Mouse (Mus musculus) granulocyte monocyte progenitor cell, adult 5-6 weeks (primary cell): ENCODE results near the gene Bean1. TPM values are rescaled to one million over a fixed set of nuclear protein-coding genes. Genes with fewer than 3 reads are reported as not detected.
A peak's percentile ranks its signal among the peaks of the same experiment; 100 is the strongest.
"Not testable (repeated sequence)": the region's sequence is repeated elsewhere in the genome, so short reads cannot be mapped to it uniquely, and the experiment has no call there.

Experiments
- ATAC-seq: replicated peaks from 2 replicates; pipeline ENCODE4 v1.8.0; 2016; ENCODE audit warnings: mild to moderate bottlenecking, moderate TSS enrichment, inconsistent platforms; ENCODE audit not compliant: poor library complexity, severe bottlenecking
- total RNA-seq, 2 experiments: library from RNA; stranded (forward) in 1 of 2; stranded (reverse) in 1 of 2; fragments of 200-712, 200-1000 nt in 1 of 2; fragments of >200 nt in 1 of 2; fragmentation: Nextera tagmentation in 1 of 2; gene quantifications; 2 replicates each; pipeline ENCODE4 v1.2.3; 2014 to 2017

The Bean1 gene
- total RNA-seq, 2 experiments from 2014 or later: not detected

DNA sequence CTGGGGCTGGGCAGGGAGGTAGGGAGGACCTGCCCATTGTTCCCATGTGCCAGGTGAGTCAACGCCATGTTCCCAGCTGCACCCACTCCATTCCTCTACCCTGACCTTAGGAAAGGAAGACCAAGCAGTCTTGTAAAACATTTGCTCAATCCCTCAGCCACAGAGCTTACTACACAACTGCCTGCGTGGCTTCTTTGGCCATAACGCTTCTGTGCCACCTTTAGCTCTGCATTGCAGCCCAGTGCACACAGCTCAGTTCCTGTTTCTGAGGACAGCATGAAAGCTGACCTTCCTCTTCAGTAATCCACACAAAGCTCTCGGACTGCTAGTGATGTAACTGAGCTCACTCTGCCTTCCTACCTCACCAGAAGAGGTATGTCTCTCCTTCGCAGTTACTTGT lies 62.7 kb downstream of the Bean1 start:
- ATAC-seq: peak; percentile 95

DNA sequence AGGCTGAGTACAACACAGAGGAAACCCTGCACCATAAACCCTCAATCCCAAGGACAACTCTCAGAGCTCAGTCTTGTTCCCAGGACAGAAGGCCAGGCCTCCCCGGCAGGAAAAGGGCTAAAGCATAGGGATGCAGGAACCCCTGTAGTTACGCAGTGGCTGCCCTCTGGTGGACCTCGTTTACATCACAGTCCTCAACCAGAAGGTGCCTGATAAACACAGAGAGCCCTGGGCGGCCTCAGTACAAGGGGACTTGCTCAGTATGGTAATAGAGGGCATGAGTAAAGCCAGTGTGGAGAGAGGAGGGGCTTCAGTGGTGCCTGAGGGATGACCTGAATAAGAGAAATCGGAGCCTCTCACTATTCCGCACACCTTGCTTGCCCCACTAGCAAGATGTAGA lies 64.3 kb downstream of the Bean1 start:
- no peak for ATAC-seq

DNA sequence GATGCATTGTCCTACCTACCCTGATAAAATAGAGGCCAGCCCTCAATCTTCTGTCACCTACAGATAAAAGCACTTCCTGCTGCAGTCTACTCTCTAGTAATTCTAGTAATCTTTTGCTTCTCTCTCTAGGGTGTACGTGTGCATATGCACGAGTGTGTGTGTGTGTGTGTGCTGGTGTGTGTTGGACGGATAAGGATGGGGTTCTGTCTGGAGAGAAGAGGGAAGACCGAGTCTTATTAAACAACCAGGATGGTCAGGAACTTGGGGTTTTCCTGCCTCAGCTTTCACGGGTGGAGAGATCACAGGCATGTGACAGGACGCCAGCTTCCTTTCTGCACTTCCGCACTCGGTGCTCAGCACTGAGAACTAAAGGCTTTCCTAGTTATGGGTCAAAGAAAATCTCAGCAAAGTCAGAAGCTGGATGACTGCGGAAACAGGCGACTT lies 69.2 kb downstream of the Bean1 start:
- ATAC-seq: peak; percentile 74

DNA sequence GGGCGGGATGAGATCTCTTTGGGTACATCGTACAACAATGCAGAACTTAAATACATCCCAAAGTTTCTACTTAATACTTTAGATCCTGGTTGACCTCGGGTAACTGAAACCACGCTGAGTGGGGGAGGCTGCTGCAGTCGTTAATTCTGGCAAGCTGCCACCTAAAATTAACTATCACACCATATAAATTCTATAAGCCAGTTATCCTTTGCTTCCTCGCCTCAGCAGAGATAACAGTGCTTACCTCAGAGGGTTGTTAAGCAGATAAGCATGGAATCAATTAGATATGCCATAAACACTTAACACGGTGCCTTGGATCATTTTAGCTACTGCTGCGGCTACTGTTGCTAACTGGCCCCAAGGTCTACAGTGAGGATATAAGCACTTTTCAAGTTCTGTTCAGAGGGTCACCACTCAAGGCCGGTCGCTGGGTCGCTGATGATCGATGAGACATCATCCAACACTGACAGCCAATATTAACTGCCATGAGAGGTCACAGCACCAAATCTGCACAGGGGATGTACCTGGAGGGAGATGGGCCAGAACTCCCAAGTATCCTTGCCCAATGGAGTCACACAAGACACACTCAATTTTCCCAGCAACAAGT lies 71.9 kb downstream of the Bean1 start:
- no peak for ATAC-seq

DNA sequence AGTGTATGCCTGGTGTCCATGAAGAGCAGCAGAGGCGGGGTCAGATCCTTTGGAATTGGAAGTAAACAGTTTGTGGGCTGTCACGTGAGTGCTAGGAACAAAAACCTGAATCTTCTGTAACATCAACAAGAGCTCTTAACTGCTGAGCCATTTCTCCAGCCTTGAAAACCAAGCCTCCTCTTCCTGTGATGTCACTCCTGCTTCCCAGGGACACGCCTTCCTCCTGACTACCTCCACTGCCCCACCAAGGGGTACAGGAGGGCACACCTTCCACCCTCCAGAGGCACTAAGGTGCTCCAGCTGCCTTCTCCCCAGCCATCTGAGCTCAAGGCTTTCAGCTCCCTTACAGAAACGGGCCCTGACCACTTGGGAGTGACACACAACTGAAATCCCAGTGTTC lies 76.4 kb downstream of the Bean1 start:
- no peak for ATAC-seq

DNA sequence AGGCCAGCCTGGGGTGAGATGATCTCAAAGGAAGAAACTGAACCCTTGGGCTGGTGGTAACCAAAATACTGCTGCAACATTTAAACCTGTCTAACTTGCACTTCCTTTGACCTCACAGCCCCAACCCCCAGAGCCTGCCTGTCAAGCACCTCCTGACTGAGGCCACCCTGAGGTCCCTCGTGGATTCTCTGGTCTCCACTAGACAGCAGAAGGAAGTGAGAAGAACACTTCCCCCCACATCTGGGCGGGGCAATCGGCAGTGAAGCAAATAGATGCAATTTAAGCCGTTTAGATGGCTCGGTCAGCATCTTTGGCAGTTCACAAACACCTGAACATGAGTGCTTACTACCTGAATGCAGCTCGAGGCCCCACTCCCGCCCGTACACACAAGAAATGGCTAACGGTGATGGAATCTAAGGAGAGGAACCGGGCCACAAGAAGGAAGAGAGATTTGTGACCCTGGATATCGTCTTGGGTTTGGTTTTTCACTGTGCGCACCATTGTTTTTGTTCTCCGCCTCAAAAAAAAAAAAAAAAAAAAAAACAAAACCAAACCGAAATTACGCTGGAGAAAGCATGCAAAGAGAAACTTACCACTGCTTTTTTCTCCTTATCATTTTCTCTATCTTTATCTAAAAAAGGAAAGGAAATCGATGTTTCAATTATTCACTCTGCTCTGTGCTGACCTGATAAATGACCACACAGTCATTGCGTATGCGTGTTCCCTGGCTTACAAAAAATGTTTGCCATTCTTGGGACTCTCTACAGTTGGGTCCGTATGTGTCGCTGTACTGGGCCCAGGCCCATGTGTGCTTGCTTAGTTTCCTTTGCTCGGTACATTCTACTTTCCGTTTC lies 77.0 kb downstream of the Bean1 start:
- ATAC-seq: peak; percentile 64

DNA sequence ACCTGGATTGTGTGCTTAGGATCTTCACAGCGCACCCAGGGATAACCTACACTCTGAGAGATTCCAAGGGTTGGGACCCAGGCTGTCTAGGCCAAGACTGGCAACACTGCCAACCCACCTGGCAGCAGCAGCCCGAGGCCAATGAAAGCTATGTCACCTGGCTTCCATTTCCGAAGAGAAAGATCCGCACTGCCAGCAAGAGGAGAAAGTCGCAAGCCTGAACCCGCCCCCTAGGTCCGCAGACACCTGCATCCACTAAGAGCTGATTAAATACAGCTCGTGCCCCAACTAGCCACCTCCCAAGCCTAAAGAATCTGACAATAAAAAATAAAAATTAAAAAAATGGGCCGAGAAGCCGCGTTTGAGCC lies 77.7 kb downstream of the Bean1 start:
- no peak for ATAC-seq

DNA sequence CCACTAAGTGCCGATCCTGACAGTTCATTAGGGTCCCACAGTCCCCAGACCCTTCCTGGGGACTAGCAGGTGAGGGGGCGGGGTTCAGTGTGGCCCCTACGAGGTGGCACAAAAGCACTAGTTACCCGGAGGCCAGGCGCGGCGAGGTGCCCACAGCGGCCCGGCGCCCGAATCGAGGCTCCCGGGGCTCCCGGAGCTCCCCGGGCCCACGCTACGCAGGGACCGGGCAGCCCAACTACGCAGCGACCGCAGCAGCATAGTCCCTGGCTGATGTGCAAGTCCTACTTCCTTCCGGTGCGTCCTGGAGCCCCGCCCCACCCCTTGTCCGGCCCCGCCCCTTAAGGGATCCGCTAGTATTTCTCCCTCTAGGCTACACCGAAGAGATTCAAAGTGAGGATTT lies 78.0 kb downstream of the Bean1 start, which contains the start of gene Tk2:
TSS of gene Tk2 (minus strand) at position 283 of the 400 bp plus-strand sequence.
- ATAC-seq: peak; percentile 65

DNA sequence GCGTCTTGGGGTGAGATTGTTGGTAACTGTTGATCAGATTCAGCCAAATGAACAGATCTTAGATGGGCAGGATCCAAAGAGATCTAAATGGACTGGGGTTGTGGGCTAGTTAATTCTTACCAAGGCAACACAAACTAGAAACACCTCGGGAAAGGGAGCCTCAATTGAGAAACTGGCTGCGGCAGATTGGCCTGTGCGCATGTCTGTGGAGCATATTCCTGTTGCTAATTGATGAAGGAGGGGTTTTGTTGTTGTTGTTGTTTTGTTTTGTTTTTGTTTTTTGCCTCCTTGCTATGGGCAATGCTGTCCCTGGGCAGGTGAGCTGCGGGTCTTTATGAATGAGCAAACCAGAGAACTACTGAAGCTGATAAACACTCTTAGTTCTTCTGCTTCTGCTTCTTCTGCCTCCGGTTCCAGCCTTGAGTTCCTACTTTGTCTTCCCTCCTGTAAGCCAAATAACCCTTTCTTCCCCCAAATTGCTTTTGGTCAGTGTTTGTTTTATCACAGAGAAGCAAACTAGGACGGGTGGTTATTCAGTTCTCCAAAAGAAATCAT lies 79.3 kb downstream of the Bean1 start:
- no peak for ATAC-seq

DNA sequence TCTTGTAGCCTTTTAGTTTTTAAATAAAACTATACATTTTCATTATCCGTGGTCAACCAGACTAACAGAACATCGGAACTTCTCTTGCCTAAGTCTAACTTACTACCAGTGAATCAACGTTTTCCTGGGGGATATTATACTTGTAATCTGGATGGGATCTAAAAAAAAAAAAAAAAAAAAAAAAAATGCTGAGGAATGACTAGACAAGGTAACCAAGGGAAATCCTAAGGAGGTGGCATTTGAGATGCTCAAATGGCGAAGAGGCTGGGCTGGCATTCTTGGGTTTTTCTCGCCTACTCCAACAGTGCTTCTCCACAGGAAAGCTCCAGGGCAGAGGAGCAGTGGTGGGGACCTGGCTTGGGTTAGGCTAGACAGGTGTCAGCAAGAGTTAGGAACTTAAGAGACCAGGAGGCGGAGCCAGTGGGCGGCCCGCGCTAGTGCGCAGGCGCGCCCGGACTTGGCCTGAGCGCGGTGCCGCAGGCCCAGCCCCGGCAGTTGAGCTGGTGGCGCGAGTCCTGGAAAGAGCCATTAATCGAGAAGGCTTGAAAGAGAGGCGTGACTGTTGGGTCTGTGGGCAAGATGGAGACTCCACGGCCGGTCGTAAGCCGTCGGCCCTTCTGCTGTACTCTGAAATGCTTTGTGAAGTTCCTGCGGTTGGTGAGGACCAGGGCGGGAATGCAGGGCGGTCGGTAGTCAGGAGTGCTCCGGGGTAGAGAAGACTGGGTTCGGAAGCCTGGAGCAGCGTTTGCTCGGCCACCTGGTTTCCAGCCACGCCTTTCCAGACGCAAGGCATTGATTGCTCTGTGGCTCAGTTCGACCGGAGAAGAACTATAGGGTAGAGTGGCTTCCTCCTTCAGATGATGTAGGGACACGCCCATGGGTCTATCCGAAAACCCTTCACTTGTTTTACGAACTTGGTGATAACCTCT lies 80.5 kb downstream of the Bean1 start, which contains the start of gene Cklf:
TSS of gene Cklf (plus strand) at position 423 of the 929 bp plus-strand sequence.
- ATAC-seq: peak; percentile 47

DNA sequence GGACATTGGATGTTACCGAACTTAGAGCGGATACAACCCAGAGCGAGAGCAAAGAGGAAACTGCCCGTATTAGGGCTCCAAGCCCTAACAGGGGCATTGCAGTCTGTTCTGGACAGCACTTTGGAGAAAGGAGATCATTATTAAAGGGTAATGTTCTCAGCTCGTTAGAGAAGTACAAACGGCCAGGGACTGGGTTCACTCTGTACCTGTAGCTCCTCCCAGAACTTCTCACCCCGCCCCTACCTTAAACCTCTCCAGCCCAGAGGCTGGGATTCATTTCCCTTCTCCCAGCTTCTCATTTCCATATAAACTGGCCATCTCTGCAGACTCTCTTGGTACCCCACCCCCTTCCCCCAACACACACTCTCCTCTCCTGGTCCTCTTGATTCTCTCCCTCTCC lies 81.2 kb downstream of the Bean1 start:
- no peak for ATAC-seq

DNA sequence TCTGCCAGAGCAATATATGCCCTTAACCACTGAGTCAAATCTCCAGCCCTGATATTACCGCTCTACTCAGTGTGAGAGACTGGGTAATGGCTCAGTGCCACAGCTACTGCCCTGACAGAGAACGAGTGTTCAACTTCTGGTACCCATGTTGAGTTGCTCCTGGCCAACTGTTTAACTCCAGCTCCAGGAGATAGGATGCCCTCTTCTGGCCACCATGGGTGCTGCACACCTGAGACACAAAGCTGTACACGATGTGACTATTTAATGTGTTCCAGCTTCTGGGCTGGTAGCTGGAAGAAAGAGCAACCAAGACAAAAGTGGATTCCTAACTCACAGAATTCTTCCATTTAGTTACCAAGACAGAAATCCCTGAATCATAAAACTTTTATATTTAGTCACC lies 82.8 kb downstream of the Bean1 start:
- ATAC-seq: peak; percentile 35

DNA sequence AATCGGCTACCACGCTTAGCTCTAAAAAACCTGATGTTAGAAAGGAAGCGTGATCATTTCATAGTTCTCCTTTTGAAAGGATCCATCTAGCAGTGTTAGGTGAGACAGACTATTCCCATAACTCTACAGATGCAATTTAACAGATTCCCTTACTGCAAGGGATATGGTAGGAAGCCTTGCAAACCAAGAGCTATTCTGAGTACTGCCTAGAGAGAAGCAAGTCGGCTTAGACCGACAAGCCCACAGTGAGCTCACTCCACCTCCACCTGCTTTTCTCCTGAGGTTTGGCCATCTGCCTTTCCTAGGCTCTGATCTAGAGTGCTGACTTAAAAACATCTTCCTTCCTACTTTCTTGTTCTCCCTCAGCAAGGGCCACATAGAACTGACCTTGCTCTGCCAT lies 91.6 kb downstream of the Bean1 start:
- not testable (repeated sequence) for ATAC-seq

DNA sequence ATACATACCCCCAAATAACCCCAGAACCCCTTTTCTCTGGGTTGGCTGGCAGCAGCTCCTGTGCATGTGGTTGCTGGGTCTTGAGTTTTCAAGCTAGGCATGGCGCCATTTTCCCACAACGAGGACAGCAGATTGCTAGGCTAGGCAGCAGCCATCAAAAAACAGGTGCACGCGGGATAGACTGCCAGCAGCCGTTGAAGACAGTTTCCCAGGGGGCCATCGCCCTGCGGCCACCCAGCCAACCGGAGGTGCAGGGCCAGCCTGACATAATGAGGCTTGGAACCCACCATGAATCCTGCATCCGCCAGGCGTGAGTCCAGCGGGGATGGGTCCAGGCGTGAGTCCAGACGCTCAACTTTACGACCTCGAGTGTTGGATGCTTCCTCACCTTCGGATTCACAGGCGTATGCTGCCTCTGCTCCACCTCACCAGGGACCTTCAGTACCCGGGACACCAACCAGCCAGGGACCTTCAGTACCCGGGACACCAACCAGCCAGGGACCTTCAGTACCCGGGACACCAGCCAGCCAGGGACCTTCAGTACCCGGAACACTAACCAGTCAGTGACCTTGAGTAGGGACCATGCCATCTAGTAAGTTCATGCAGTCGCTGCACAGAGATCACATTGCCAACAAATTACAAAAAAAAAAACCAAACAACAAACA lies 94.2 kb downstream of the Bean1 start:
- not testable (repeated sequence) for ATAC-seq

DNA sequence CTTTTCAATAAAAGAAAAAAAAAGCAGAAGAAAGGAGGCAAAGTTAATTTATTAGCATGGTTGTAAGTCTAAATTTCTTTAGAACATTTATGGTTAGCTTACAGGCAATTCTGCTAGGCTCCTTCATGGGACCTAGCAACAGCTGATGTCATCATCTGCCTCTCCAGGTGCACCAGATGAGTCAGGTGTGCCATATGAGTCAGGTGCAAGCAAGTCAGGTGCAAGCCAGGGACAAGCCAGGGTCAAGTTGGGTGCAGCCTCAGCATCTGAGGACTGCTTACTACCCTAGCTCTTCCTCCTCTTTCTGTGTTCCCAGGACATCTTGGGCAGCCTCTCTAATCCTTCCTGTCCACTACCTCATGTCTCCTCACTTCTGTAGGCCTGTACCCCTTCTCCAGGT lies 98.1 kb downstream of the Bean1 start:
- no peak for ATAC-seq

Other genes with a start within 250 kb of the Bean1 start
- gene Cdh5, start 68.8 kb upstream of the Bean1 start, total RNA-seq (2014; fragmentation: Nextera tagmentation): 0.41 TPM in 1 of 2 replicates, not detected in the other
- not detected in 2 replicates for gene Cdh5, start 68.8 kb upstream of the Bean1 start, total RNA-seq (2017)
- gene Tk2, start 78.1 kb downstream of the Bean1 start, total RNA-seq (2014; fragmentation: Nextera tagmentation): 11.2 and 15.4 TPM in 2 replicates
- gene Tk2, start 78.1 kb downstream of the Bean1 start, total RNA-seq (2017): 11.7 and 12.6 TPM in 2 replicates
- 45.2 and 50.6 TPM in 2 replicates for gene Cklf, start 80.4 kb downstream of the Bean1 start, total RNA-seq (2014; fragmentation: Nextera tagmentation)
- 13.5 and 17.9 TPM in 2 replicates for gene Cklf, start 80.4 kb downstream of the Bean1 start, total RNA-seq (2017)
- gene Cmtm2a, start 122.7 kb downstream of the Bean1 start, total RNA-seq (2014; fragmentation: Nextera tagmentation): not detected in 2 replicates
- gene Cmtm2a, start 122.7 kb downstream of the Bean1 start, total RNA-seq (2017): not detected in 2 replicates
- gene Gm45711, start 139.6 kb downstream of the Bean1 start, total RNA-seq (2014; fragmentation: Nextera tagmentation): not detected in 2 replicates
- not detected in 2 replicates for gene Gm45711, start 139.6 kb downstream of the Bean1 start, total RNA-seq (2017)
- not detected in 2 replicates for gene Cmtm1, start 139.7 kb downstream of the Bean1 start, total RNA-seq (2014; fragmentation: Nextera tagmentation)
- not detected in 2 replicates for gene Cmtm1, start 139.7 kb downstream of the Bean1 start, total RNA-seq (2017)
- not detected in 2 replicates for gene Gm11020, start 151.1 kb downstream of the Bean1 start, total RNA-seq (2014; fragmentation: Nextera tagmentation)
- not detected in 2 replicates for gene Gm11020, start 151.1 kb downstream of the Bean1 start, total RNA-seq (2017)
- gene Cmtm2b, start 151.8 kb downstream of the Bean1 start, total RNA-seq (2014; fragmentation: Nextera tagmentation): not detected in 2 replicates
- gene Cmtm2b, start 151.8 kb downstream of the Bean1 start, total RNA-seq (2017): not detected in 2 replicates
- gene Cmtm3, start 169.0 kb downstream of the Bean1 start, total RNA-seq (2014; fragmentation: Nextera tagmentation): 37.4 and 54.3 TPM in 2 replicates
- gene Cmtm3, start 169.0 kb downstream of the Bean1 start, total RNA-seq (2017): 16.2 and 18.6 TPM in 2 replicates
- gene Cmtm4, start 225.4 kb downstream of the Bean1 start, total RNA-seq (2014; fragmentation: Nextera tagmentation): 0.58 and 1.4 TPM in 2 replicates
- 0.31 and 0.90 TPM in 2 replicates for gene Cmtm4, start 225.4 kb downstream of the Bean1 start, total RNA-seq (2017)